Mouse (Mus musculus) fat pad, adult 2 months (tissue): Measurements from ENCODE around the gene Stox2.
A peak's percentile ranks its signal among the peaks of the same experiment; 100 is the strongest.

ENCODE experiments used
- DNase-seq: peaks from one replicate; pipeline ENCODE4 v3.0.0-alpha.2; 2011; ENCODE audit warnings: low read depth, low spot score; ENCODE audit errors: extremely low read depth

Gene Stox2

GRCm38 (mm10) chr8:47355340-47355906 is 90.7 kb downstream of the Stox2 start:
- DNase-seq: no peak

- no peak for DNase-seq
These were observed 91.5 kb downstream of the Stox2 start for GRCm38 (mm10) chr8:47354523-47355168.

- DNase-seq: peak; percentile 87
These were observed 94.1 kb downstream of the Stox2 start for GRCm38 (mm10) chr8:47351914-47352701.

GRCm38 (mm10) chr8:47349082-47349481 is 97.1 kb downstream of the Stox2 start:
- DNase-seq: no peak

- no peak for DNase-seq
These were observed 98.4 kb downstream of the Stox2 start for GRCm38 (mm10) chr8:47347809-47348208.

- DNase-seq: no peak
These were observed 100.4 kb downstream of the Stox2 start for GRCm38 (mm10) chr8:47345772-47346103.

- no peak for DNase-seq
These were observed 100.9 kb downstream of the Stox2 start for GRCm38 (mm10) chr8:47345085-47345771.

GRCm38 (mm10) chr8:47341474-47341873 is 104.7 kb downstream of the Stox2 start:
- DNase-seq: no peak

GRCm38 (mm10) chr8:47338691-47339323 is 107.4 kb downstream of the Stox2 start:
- DNase-seq: no peak

- DNase-seq: no peak
These were observed 109.7 kb downstream of the Stox2 start for GRCm38 (mm10) chr8:47336433-47336832.

GRCm38 (mm10) chr8:47335940-47336339 is 110.2 kb downstream of the Stox2 start:
- DNase-seq: no peak

- peak; percentile 78 for DNase-seq
These were observed 111.9 kb downstream of the Stox2 start for GRCm38 (mm10) chr8:47334223-47334757.

GRCm38 (mm10) chr8:47332941-47333340 is 113.2 kb downstream of the Stox2 start:
- DNase-seq: no peak

- DNase-seq: no peak
These were observed 115.2 kb downstream of the Stox2 start for GRCm38 (mm10) chr8:47330982-47331381.

- no peak for DNase-seq
These were observed 119.8 kb downstream of the Stox2 start for GRCm38 (mm10) chr8:47326348-47326747.

GRCm38 (mm10) chr8:47324117-47324820 is 121.9 kb downstream of the Stox2 start:
- DNase-seq: no peak

- no peak for DNase-seq
These were observed 124.9 kb downstream of the Stox2 start for GRCm38 (mm10) chr8:47321282-47321681.

GRCm38 (mm10) chr8:47320707-47321106 is 125.5 kb downstream of the Stox2 start:
- no peak for DNase-seq

- DNase-seq: no peak
These were observed 127.7 kb downstream of the Stox2 start for GRCm38 (mm10) chr8:47318468-47318867.

- no peak for DNase-seq
These were observed 138.0 kb downstream of the Stox2 start for GRCm38 (mm10) chr8:47308176-47308575.
